Mouse (Mus musculus) neural tube, embryonic 14.5 days (tissue): ENCODE results near the gene Twf1. TPM values are rescaled to one million over a fixed set of nuclear protein-coding genes. Genes with fewer than 3 reads are reported as not detected.
A peak's percentile ranks its signal among the peaks of the same experiment; 100 is the strongest.

ENCODE experiments used
- ATAC-seq: fragments of 200-750 bp; cut with Nextera tagmentation; 2 replicates; pipeline ENCODE4 v1.8.0; 2017; ENCODE audit warnings: low read depth, mild to moderate bottlenecking, moderate TSS enrichment, moderate library complexity
- H3K27ac ChIP-seq: fragments of 300-500 bp; sonication (generic); 2 replicates; pipeline ENCODE4 v1.5.1; 2014; ENCODE audit warnings: low read depth, mild to moderate bottlenecking, control low read depth, low read length, moderate library complexity, mixed read lengths
- H3K27me3 ChIP-seq: fragments of 300-500 bp; sonication (generic); 2 replicates; pipeline ENCODE4 v1.6.1; 2014; ENCODE audit warnings: low read length; ENCODE audit not compliant: control insufficient read depth, insufficient read depth
- H3K36me3 ChIP-seq: fragments of 300-500 bp; sonication (generic); 2 replicates; pipeline ENCODE4 v1.6.1; 2014; ENCODE audit warnings: low read length, mixed read lengths; ENCODE audit not compliant: control insufficient read depth, insufficient read depth
- H3K4me1 ChIP-seq: fragments of 300-500 bp; sonication (generic); 2 replicates; pipeline ENCODE4 v1.6.1; 2014; ENCODE audit warnings: low read length; ENCODE audit not compliant: control insufficient read depth, insufficient read depth
- H3K4me2 ChIP-seq: fragments of 300-500 bp; sonication (generic); 2 replicates; pipeline ENCODE4 v1.6.1; 2014; ENCODE audit warnings: mild to moderate bottlenecking, low read depth, low read length, control low read depth
- H3K4me3 ChIP-seq: fragments of 300-500 bp; sonication (generic); 2 replicates; pipeline ENCODE4 v1.5.1; 2014; ENCODE audit warnings: low read depth, low read length, control low read depth, mixed read lengths
- H3K9ac ChIP-seq: fragments of 300-500 bp; sonication (generic); replicated peaks from 2 replicates; pipeline ENCODE4 v1.6.1; 2014; ENCODE audit warnings: low read depth, mild to moderate bottlenecking, control low read depth, low read length, mixed read lengths
- H3K9me3 ChIP-seq: fragments of 300-500 bp; sonication (generic); 2 replicates; pipeline ENCODE4 v1.6.1; 2016; ENCODE audit warnings: low read length; ENCODE audit not compliant: control insufficient read depth
- WGBS: fragments of 180-500 bp; shearing (Covaris S2); extraction: QIAGEN DNeasy Blood & Tissue Kit; methylation state at CpG from one replicate; pipeline ENCODE4 v1.1.7; 2014; 5-methylcytosine and 5-hydroxymethylcytosine counted together
- polyA plus RNA-seq: library from polyadenylated mRNA; unstranded; fragments of >200 nt; fragmentation: Nextera tagmentation; extraction: Ambion mirVana; gene quantifications from 2 replicates; pipeline ENCODE4 v1.2.1, GENCODE M21; 2014

The Twf1 gene
- polyA plus RNA-seq, 1 experiment from 2014 or later: 75.5 TPM

- H3K27ac ChIP-seq: no peak overlapping the region
- WGBS: 94% methylated on average over 8 of the region's 8 CpGs
- no peaks in the 10 kb centered on the region for H3K9me3 ChIP-seq
- H3K9ac ChIP-seq: no peak overlapping the region
- no peaks in the 10 kb centered on the region for H3K36me3 ChIP-seq
- H3K4me1 ChIP-seq: no peaks in the 10 kb centered on the region
- no peaks in the 10 kb centered on the region for H3K27me3 ChIP-seq
- no peak overlapping the region for H3K4me2 ChIP-seq
- ATAC-seq: no peak
- H3K4me3 ChIP-seq: no peak overlapping the region
These were observed 18.1 kb upstream of the Twf1 start for GRCm38 (mm10) chr15:94607768-94608167.

- no peaks in the 10 kb centered on the region for H3K9me3 ChIP-seq
- no peak overlapping the region for H3K4me2 ChIP-seq
- H3K36me3 ChIP-seq: no peaks in the 10 kb centered on the region
- no peak overlapping the region for H3K9ac ChIP-seq
- WGBS: 58% methylated on average over 3 of the region's 3 CpGs
- no peak overlapping the region for H3K4me3 ChIP-seq
- no peak for ATAC-seq
- no peak overlapping the region for H3K27ac ChIP-seq
- no peaks in the 10 kb centered on the region for H3K4me1 ChIP-seq
- no peaks in the 10 kb centered on the region for H3K27me3 ChIP-seq
These were observed 12.8 kb upstream of the Twf1 start for GRCm38 (mm10) chr15:94602441-94602840.

- no peak overlapping the region for H3K4me2 ChIP-seq
- no peaks in the 10 kb centered on the region for H3K36me3 ChIP-seq
- H3K4me1 ChIP-seq: no peaks in the 10 kb centered on the region
- WGBS: 19% methylated on average over 3 of the region's 3 CpGs
- no peak overlapping the region for H3K27ac ChIP-seq
- no peak overlapping the region for H3K4me3 ChIP-seq
- ATAC-seq: no peak
- H3K9me3 ChIP-seq: no peaks in the 10 kb centered on the region
- no peak overlapping the region for H3K9ac ChIP-seq
- H3K27me3 ChIP-seq: no peaks in the 10 kb centered on the region
These were observed 11.7 kb upstream of the Twf1 start for GRCm38 (mm10) chr15:94601339-94601738.

GRCm38 (mm10) chr15:94600145-94600707, 10.5 kb upstream of the Twf1 start:
- WGBS: 84% methylated on average over 11 of the region's 11 CpGs
- Histone ChIP-seq H3K9me3 (no peaks in the 10 kb centered on the region), H3K27me3 (no peaks in the 10 kb centered on the region), H3K4me3 (no peak overlapping the region), H3K4me1 (no peaks in the 10 kb centered on the region), H3K27ac (no peak overlapping the region), H3K9ac (no peak overlapping the region), H3K4me2 (no peak overlapping the region), H3K36me3 (no peaks in the 10 kb centered on the region)
- ATAC-seq: no peak

- Histone ChIP-seq H3K4me2 (no peak overlapping the region), H3K36me3 (no peaks in the 10 kb centered on the region), H3K9me3 (no peaks in the 10 kb centered on the region), H3K4me3 (no peak overlapping the region), H3K27me3 (no peaks in the 10 kb centered on the region), H3K27ac (no peak overlapping the region), H3K9ac (no peak overlapping the region), H3K4me1 (0 out of 2 replicates have a peak, but pooled peaks cover under 1% of the 10 kb centered on the region)
- no peak for ATAC-seq
- 92% methylated on average over 1 of the region's 1 CpGs for WGBS
These were observed 3.9 kb upstream of the Twf1 start for GRCm38 (mm10) chr15:94593586-94593985.

GRCm38 (mm10) chr15:94591356-94591755, 1.7 kb upstream of the Twf1 start:
- WGBS: 66% methylated on average over 4 of the region's 4 CpGs
- H3K27ac ChIP-seq: no peak overlapping the region

GRCm38 (mm10) chr15:94590083-94590482, 394 bp upstream of the Twf1 start:
- peaks cover 8% of the 10 kb centered on the region for H3K4me1 ChIP-seq
- H3K4me2 ChIP-seq: peak overlapping the region; percentile 47
- peak overlapping the region; percentile 76 for H3K9ac ChIP-seq
- WGBS: 18% methylated on average over 8 of the region's 8 CpGs
- 0 out of 2 replicates have a peak, but pooled peaks have one; percentile 1 for ATAC-seq
- no peaks in the 10 kb centered on the region for H3K27me3 ChIP-seq
- H3K27ac ChIP-seq: peak overlapping the region; percentile 23; the same call in 1 of the 2 replicates
- H3K9me3 ChIP-seq: no peaks in the 10 kb centered on the region
- peaks cover 7% of the 10 kb centered on the region for H3K36me3 ChIP-seq
- peak overlapping the region; percentile 76 for H3K4me3 ChIP-seq

More at GRCm38 (mm10) chr15:94591356-94591755, 1.7 kb upstream of the Twf1 start:
- Histone ChIP-seq H3K36me3 (no peaks in the 10 kb centered on the region; the same call in 1 of the 2 replicates), H3K9ac (no peak overlapping the region), H3K27me3 (no peaks in the 10 kb centered on the region), H3K9me3 (no peaks in the 10 kb centered on the region), H3K4me2 (no peak overlapping the region), H3K4me1 (peaks cover 8% of the 10 kb centered on the region), H3K4me3 (no peak overlapping the region)
- ATAC-seq: no peak

- H3K4me2 ChIP-seq: peak overlapping the region; percentile 70; the same call in 1 of the 2 replicates
- H3K9ac ChIP-seq: no peak overlapping the region
- peaks cover 26% of the 10 kb centered on the region for H3K36me3 ChIP-seq
- no peak overlapping the region for H3K27ac ChIP-seq
- no peaks in the 10 kb centered on the region for H3K27me3 ChIP-seq
- H3K4me3 ChIP-seq: peak overlapping the region; percentile 76; the same call in 1 of the 2 replicates
- no peaks in the 10 kb centered on the region for H3K9me3 ChIP-seq
- WGBS: 91% methylated on average over 9 of the region's 9 CpGs
- H3K4me1 ChIP-seq: peaks cover 8% of the 10 kb centered on the region
- no peak for ATAC-seq
These were observed 1.6 kb downstream of the Twf1 start for GRCm38 (mm10) chr15:94587826-94588715.

- Histone ChIP-seq H3K4me3 (no peak overlapping the region), H3K4me1 (peaks cover 8% of the 10 kb centered on the region), H3K4me2 (no peak overlapping the region), H3K27me3 (no peaks in the 10 kb centered on the region), H3K9me3 (no peaks in the 10 kb centered on the region), H3K36me3 (peaks cover 56% of the 10 kb centered on the region), H3K27ac (no peak overlapping the region), H3K9ac (no peak overlapping the region)
- ATAC-seq: no peak
- 87% methylated on average over 4 of the region's 4 CpGs for WGBS
These were observed 5.0 kb downstream of the Twf1 start for GRCm38 (mm10) chr15:94584738-94585137.
